Mouse (Mus musculus) hematopoietic multipotent progenitor cell, adult 10-12 weeks (in vitro differentiated cells): ENCODE measurements around the gene Ifna11. TPM values are rescaled to one million over a fixed set of nuclear protein-coding genes. Genes with fewer than 3 reads are reported as not detected.

Source experiments
- polyA plus RNA-seq: library from polyadenylated mRNA; stranded (reverse); fragments of >175 nt; gene quantifications from 2 replicates; pipeline ENCODE4 v1.2.3, GENCODE M21; 2012; ENCODE audit warnings: low replicate concordance

Gene Ifna11
- polyA plus RNA-seq, result not detected in 2 replicates

DNA sequence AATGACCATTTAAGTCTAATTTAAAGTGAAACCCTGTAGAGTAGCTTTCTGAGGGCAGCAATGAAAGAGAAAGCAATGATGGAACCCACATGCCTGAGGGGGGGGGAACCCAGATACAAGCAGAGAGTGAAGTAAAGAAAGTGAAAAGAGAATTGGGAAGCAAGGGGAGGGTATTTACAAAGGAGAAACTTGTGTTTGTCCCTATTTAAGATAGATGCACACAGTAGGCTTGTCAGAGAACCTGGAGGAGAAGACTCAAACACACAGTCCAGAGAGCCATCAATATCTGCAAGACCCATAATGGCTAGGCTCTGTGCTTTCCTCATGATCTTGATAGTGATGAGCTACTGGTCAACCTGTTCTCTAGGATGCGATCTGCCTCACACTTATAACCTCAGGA, at the start of gene Ifna11:
Gene Ifna11, plus strand, starts transcription at position 301 of the 400 bp plus-strand sequence.

DNA sequence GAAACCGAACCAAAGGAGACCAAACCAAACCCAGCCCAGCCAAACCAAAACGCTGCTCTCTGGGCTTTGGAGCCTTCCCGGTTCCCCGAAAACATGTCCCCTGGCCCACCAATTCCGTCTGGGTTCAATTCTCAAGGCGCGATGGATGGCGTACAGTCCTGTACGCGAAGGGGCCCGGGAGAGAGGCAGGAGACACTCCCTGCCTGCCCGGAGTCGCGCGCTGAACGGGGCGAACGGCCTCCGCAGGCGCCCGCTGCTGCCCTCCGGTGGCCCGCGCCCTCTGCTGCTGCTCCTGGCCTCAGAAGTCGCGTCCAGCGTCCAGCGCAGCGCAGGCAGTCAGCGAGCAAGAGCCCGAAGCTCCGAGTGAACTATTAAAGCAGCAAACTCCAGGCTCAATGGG, 46.2 kb upstream of the Ifna11 start, which contains the start of gene Gm13290:
Gene Gm13290, plus strand, starts transcription at position 301 of the 400 bp plus-strand sequence.

GRCm38 (mm10) chr4:88776622-88777021, 43.1 kb upstream of the Ifna11 start, which contains the start of gene Gm13289:
Gene Gm13289, plus strand, starts transcription at chr4:88776922.

GRCm38 (mm10) chr4:88779550-88779949, 40.2 kb upstream of the Ifna11 start, which contains the start of gene Gm13272:
Gene Gm13272, plus strand, starts transcription at chr4:88779850.

DNA sequence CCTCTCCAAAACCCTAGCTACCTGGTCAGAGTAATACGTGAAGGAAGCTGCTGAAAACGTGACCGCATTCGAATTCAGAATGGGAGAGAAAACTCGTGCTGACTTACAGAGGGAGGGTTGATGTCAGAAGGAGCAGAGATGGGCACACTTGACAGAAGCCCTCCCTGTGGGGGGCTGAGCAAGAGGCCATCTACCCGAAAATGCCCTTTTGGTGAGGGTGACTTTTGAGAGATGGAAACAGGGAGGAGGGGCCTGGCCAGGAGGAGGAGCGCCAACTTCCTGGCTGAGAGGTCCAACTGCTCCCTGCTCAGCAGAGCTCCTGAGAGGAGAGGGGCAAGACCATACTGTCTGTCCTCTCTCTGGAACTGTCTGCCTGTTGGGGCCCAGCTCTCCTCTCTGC, 37.9 kb upstream of the Ifna11 start, which contains the start of gene Ifnz:
Gene Ifnz, plus strand, starts transcription at position 301 of the 400 bp plus-strand sequence.

DNA sequence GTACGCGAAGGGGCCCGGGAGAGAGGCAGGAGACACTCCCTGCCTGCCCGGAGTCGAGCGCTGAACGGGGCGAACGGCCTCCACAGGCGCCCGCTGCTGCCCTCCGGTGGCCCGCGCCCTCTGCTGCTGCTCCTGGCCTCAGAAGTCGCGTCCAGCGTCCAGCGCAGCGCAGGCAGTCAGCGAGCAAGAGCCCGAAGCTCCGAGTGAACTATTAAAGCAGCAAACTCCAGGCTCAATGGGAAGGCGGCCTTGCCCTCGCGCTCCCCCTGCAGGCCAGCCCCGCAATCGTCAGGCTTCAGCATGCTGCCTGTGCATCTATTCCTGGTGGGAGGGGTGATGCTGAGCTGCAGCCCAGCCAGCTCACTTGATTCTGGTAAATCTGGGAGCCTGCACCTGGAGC, 34.4 kb upstream of the Ifna11 start, which contains the start of gene Gm13276:
Gene Gm13276, plus strand, starts transcription at position 301 of the 400 bp plus-strand sequence.

DNA sequence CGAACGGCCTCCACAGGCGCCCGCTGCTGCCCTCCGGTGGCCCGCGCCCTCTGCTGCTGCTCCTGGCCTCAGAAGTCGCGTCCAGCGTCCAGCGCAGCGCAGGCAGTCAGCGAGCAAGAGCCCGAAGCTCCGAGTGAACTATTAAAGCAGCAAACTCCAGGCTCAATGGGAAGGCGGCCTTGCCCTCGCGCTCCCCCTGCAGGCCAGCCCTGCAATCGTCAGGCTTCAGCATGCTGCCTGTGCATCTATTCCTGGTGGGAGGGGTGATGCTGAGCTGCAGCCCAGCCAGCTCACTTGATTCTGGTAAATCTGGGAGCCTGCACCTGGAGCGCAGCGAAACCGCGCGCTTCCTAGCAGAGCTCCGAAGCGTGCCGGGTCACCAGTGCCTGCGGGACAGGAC, 31.4 kb upstream of the Ifna11 start, which contains the start of gene Gm13277:
Gene Gm13277, plus strand, starts transcription at position 231 of the 400 bp plus-strand sequence.

GRCm38 (mm10) chr4:88791250-88791649, 28.5 kb upstream of the Ifna11 start, which contains the start of gene Gm13278:
Gene Gm13278, plus strand, starts transcription at chr4:88791550.

GRCm38 (mm10) chr4:88793936-88794675, 25.7 kb upstream of the Ifna11 start, which contains the start of gene Gm13275:
Gene Gm13275, plus strand, starts transcription at chr4:88794487.

DNA sequence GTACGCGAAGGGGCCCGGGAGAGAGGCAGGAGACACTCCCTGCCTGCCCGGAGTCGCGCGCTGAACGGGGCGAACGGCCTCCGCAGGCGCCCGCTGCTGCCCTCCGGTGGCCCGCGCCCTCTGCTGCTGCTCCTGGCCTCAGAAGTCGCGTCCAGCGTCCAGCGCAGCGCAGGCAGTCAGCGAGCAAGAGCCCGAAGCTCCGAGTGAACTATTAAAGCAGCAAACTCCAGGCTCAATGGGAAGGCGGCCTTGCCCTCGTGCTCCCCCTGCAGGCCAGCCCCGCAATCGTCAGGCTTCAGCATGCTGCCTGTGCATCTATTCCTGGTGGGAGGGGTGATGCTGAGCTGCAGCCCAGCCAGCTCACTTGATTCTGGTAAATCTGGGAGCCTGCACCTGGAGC, 22.7 kb upstream of the Ifna11 start, which contains the start of gene Gm13279:
Gene Gm13279, plus strand, starts transcription at position 301 of the 400 bp plus-strand sequence.

GRCm38 (mm10) chr4:88799365-88799764, 20.4 kb upstream of the Ifna11 start, which contains the start of gene Gm13285:
Gene Gm13285, plus strand, starts transcription at chr4:88799665.

GRCm38 (mm10) chr4:88802954-88803353, 16.8 kb upstream of the Ifna11 start, which contains the start of gene Gm13287:
Gene Gm13287, plus strand, starts transcription at chr4:88803254.

GRCm38 (mm10) chr4:88805231-88805630, 14.5 kb upstream of the Ifna11 start, which contains the start of gene Gm13288:
Gene Gm13288, plus strand, starts transcription at chr4:88805531.

DNA sequence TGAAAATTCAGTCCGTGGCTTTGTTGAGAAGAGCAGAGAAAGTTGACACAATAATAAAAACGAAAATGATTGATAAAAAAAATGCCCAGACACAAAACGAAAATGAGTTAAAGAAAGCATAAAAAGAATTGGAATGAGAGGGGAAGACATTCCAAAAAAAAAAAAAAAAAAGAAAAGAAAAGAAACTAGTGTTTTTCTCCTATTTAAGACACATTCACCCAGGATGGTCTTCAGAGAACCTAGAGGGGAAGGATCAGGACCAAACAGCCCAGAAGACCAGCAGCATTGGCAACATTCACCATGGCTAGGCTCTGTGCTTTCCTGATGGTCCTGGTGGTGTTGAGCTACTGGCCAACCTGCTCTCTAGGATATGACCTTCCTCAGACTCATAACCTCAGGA, 3.8 kb upstream of the Ifna11 start, which contains the start of gene Ifna7:
Gene Ifna7, plus strand, starts transcription at position 301 of the 400 bp plus-strand sequence.

DNA sequence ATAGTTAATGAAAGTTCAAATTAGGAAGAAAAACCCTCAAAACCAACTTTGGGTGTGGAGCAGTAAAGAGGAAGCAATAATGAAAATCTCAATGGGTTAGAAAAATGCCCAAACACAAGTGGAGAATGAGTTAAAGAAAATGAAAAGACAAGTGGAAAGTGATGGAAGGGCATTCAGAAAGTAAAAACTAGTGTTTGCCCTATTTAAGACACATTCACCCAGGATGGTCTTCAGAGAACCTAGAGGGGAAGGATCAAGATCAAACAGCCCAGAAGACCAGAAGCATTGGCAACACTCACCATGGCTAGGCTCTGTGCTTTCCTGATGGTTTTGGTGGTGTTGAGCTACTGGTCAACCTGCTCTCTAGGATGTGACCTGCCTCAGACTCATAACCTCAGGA, 7.4 kb downstream of the Ifna11 start, which contains the start of gene Ifna6:
Gene Ifna6, plus strand, starts transcription at position 301 of the 400 bp plus-strand sequence.

DNA sequence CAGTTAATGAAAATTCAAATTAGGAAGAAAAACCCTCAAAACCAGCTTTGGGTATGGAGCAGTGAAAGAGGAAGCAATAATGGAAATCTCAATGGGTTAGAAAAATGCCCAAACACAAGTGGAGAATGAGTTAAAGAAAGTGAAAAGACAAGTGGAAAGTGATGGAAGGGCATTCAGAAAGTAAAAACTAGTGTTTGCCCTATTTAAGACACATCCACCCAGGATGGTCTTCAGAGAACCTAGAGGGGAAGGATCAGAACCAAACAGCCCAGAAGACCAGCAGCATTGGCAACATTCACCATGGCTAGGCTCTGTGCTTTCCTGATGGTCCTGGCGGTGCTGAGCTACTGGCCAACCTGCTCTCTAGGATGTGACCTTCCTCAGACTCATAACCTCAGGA, 15.5 kb downstream of the Ifna11 start, which contains the start of gene Ifna5:
Gene Ifna5, plus strand, starts transcription at position 301 of the 400 bp plus-strand sequence.

GRCm38 (mm10) chr4:88841438-88841911, 21.7 kb downstream of the Ifna11 start, which contains the start of gene Ifna4:
Gene Ifna4, plus strand, starts transcription at chr4:88841861.

GRCm38 (mm10) chr4:88849698-88850097, 29.9 kb downstream of the Ifna11 start, which contains the start of gene Ifna1:
Gene Ifna1, plus strand, starts transcription at chr4:88850087.

Other genes starting within 250 kb of the Ifna11 start
- not detected in 2 replicates for gene Ifna14, start 248.2 kb upstream of the Ifna11 start, polyA plus RNA-seq
- gene Ifna9, start 227.6 kb upstream of the Ifna11 start, polyA plus RNA-seq, result not detected in 2 replicates
- gene Ifna12, start 216.6 kb upstream of the Ifna11 start, polyA plus RNA-seq, result not detected in 2 replicates
- not detected in 2 replicates for gene C87499, start 185.5 kb upstream of the Ifna11 start, polyA plus RNA-seq
- not detected in 2 replicates for gene Ifna13, start 175.5 kb upstream of the Ifna11 start, polyA plus RNA-seq
- not detected in 2 replicates for gene Ifna16, start 143.0 kb upstream of the Ifna11 start, polyA plus RNA-seq
- gene Ifna2, start 136.0 kb upstream of the Ifna11 start, polyA plus RNA-seq, result not detected in 2 replicates
- not detected in 2 replicates for gene Ifnab, start 128.6 kb upstream of the Ifna11 start, polyA plus RNA-seq
- 0.11 and 0.58 TPM in 2 replicates for gene Gm26566, start 98.2 kb upstream of the Ifna11 start, polyA plus RNA-seq
- 6.5 and 7.8 TPM in 2 replicates for gene Klhl9, start 97.5 kb upstream of the Ifna11 start, polyA plus RNA-seq
- not detected in 2 replicates for gene Gm13271, start 65.1 kb upstream of the Ifna11 start, polyA plus RNA-seq
- not detected in 2 replicates for gene Gm13283, start 59.8 kb upstream of the Ifna11 start, polyA plus RNA-seq
- not detected in 2 replicates for gene Gm13290, start 46.1 kb upstream of the Ifna11 start, polyA plus RNA-seq
- gene Gm13289, start 43.0 kb upstream of the Ifna11 start, polyA plus RNA-seq, result not detected in 2 replicates
- not detected in 2 replicates for gene Gm13272, start 40.1 kb upstream of the Ifna11 start, polyA plus RNA-seq
- not detected in 2 replicates for gene Ifnz, start 37.8 kb upstream of the Ifna11 start, polyA plus RNA-seq
- not detected in 2 replicates for gene Gm13276, start 34.2 kb upstream of the Ifna11 start, polyA plus RNA-seq
- gene Gm13277, start 31.3 kb upstream of the Ifna11 start, polyA plus RNA-seq, result not detected in 2 replicates
- not detected in 2 replicates for gene Gm13278, start 28.4 kb upstream of the Ifna11 start, polyA plus RNA-seq
- not detected in 2 replicates for gene Gm13275, start 25.5 kb upstream of the Ifna11 start, polyA plus RNA-seq
- not detected in 2 replicates for gene Gm13279, start 22.6 kb upstream of the Ifna11 start, polyA plus RNA-seq
- not detected in 2 replicates for gene Gm13285, start 20.3 kb upstream of the Ifna11 start, polyA plus RNA-seq
- gene Gm13287, start 16.7 kb upstream of the Ifna11 start, polyA plus RNA-seq, result not detected in 2 replicates
- not detected in 2 replicates for gene Gm13288, start 14.4 kb upstream of the Ifna11 start, polyA plus RNA-seq
- not detected in 2 replicates for gene Ifna7, start 3.7 kb upstream of the Ifna11 start, polyA plus RNA-seq
- not detected in 2 replicates for gene Ifna6, start 7.5 kb downstream of the Ifna11 start, polyA plus RNA-seq
- not detected in 2 replicates for gene Ifna5, start 15.6 kb downstream of the Ifna11 start, polyA plus RNA-seq
- gene Ifna4, start 21.9 kb downstream of the Ifna11 start, polyA plus RNA-seq, result not detected in 2 replicates
- not detected in 2 replicates for gene Ifna1, start 30.1 kb downstream of the Ifna11 start, polyA plus RNA-seq
- gene Ifne, start 60.2 kb downstream of the Ifna11 start, polyA plus RNA-seq, result not detected in 2 replicates